Mouse (Mus musculus) embryo, embryonic 10.5 days (tissue): Measurements from ENCODE around the gene Trim12a.
"Not testable (repeated sequence)": the region's sequence is repeated elsewhere in the genome, so short reads cannot be mapped to it uniquely, and the experiment has no call there.

Experiments used
- DNase-seq: peaks from one replicate; pipeline ENCODE4 v3.0.0-alpha.2; 2015; ENCODE audit warnings: low spot score

Trim12a gene

GRCm38 (mm10) chr7:104315369-104316080 lies at the start of gene Trim12a:
TSS of gene Trim12a (minus strand) at chr7:104315466.
- DNase-seq = not testable (repeated sequence)

GRCm38 (mm10) chr7:104353600-104353967 lies 38.3 kb upstream of the Trim12a start:
- DNase-seq = no peak

- peak; percentile 80 for DNase-seq
These were observed 37.7 kb upstream of the Trim12a start, which contains the start of gene Trim12c for GRCm38 (mm10) chr7:104352717-104353599. TSS of gene Trim12c (minus strand) at chr7:104353362.

- DNase-seq = not testable (repeated sequence)
These were observed 32.8 kb upstream of the Trim12a start for GRCm38 (mm10) chr7:104348043-104348442.

- DNase-seq = not testable (repeated sequence)
These were observed 25.5 kb upstream of the Trim12a start for GRCm38 (mm10) chr7:104340744-104341143.

- not testable (repeated sequence) for DNase-seq
These were observed 20.3 kb upstream of the Trim12a start for GRCm38 (mm10) chr7:104335547-104335946.

GRCm38 (mm10) chr7:104329171-104329570 lies 13.9 kb upstream of the Trim12a start, which contains the start of gene Trim34b:
TSS of gene Trim34b (plus strand) at chr7:104329471.
- not testable (repeated sequence) for DNase-seq

GRCm38 (mm10) chr7:104322028-104322427 lies 6.8 kb upstream of the Trim12a start:
- no peak for DNase-seq

GRCm38 (mm10) chr7:104314796-104315353 lies 391 bp downstream of the Trim12a start:
- peak; percentile 22 for DNase-seq

GRCm38 (mm10) chr7:104291638-104292400 lies 23.4 kb downstream of the Trim12a start:
- DNase-seq = no peak

- DNase-seq = no peak
These were observed 24.6 kb downstream of the Trim12a start for GRCm38 (mm10) chr7:104290641-104291040.

GRCm38 (mm10) chr7:104287576-104288443 lies 27.5 kb downstream of the Trim12a start, which contains the start of gene Trim5:
TSS of gene Trim5 (minus strand) at chr7:104288094.
- not testable (repeated sequence) for DNase-seq

GRCm38 (mm10) chr7:104279361-104279760 lies 35.9 kb downstream of the Trim12a start:
- DNase-seq = not testable (repeated sequence)

GRCm38 (mm10) chr7:104265335-104265734 lies 49.9 kb downstream of the Trim12a start:
- not testable (repeated sequence) for DNase-seq

GRCm38 (mm10) chr7:104260380-104260779 lies 54.9 kb downstream of the Trim12a start:
- not testable (repeated sequence) for DNase-seq
